Mouse (Mus musculus): ENCODE measurements around the gene Arid1b. TPM values are rescaled to one million over a fixed set of nuclear protein-coding genes. Genes with fewer than 3 reads are reported as not detected.

Arid1b gene
- total and polyA plus RNA-seq, 3 experiments: 6.1 to 12.4 (median 9.7) TPM

- Histone ChIP-seq H3K4me1 (ENCODE audit: control insufficient read depth in 1 of 2, insufficient read depth in 2 of 2) (peaks cover 3 to 25% of the 10 kb centered on the region in 2 experiments), H3K4me2 (ENCODE audit: insufficient read depth, low read depth, poor library complexity, severe bottlenecking) (0 out of 2 replicates have a peak overlapping the region, but pooled peaks have one; percentile 77), H3K79me2 (replicated peaks; ENCODE audit: control insufficient read depth, extremely low read depth, insufficient read depth, poor library complexity, severe bottlenecking) (peaks cover 18% of the 10 kb centered on the region), H3K9ac (ENCODE audit: insufficient read depth, low read depth) (peak overlapping the region; percentile 99), H3K27ac (ENCODE audit: insufficient read depth, low read depth) (peak overlapping the region; percentile 97; the same call in 1 of the 2 replicates), H3K4me3 (replicated peaks in 1 of 3; ENCODE audit: low read depth in 2 of 3, low read length in 2 of 3, poor library complexity in 1 of 3) (peak overlapping the region; percentile 64 to 100 (median 81)), H3K9me3 (replicated peaks; ENCODE audit: low read length) (no peaks in the 10 kb centered on the region), H3K36me3 (replicated peaks in 1 of 2; ENCODE audit: control insufficient read depth in 1 of 2, insufficient read depth in 1 of 2, low read length in 1 of 2) (peaks cover 0 to 3% of the 10 kb centered on the region in 2 experiments), H3K27me3 (replicated peaks) (no peaks in the 10 kb centered on the region)
- dilution Hi-C loops (cut with MboI; ENCODE audit: extremely low pct_ligation_motif_present, extremely low pct_unique_long_range_greater_than_20kb, low sequenced_read_pairs) (no loop called here), in situ Hi-C loops (cut with MboI; ENCODE audit: low pct_ligation_motif_present, low pct_unique_long_range_greater_than_20kb, low sequenced_read_pairs) (no loop called here)
- TF ChIP-seq UBTF (IDR thresholded peaks at IDR 0.05; ENCODE audit: low read depth, low read length) (peak; percentile 87; the same call in 1 of the 2 replicates), KAT2A (IDR thresholded peaks at IDR 0.05; ENCODE audit: insufficient replicate concordance, low read length) (no peak), ZKSCAN1 (IDR thresholded peaks at IDR 0.05; ENCODE audit: borderline replicate concordance, low read depth, low read length) (no peak), ELF1 (IDR thresholded peaks at IDR 0.05; ENCODE audit: low read depth, low read length) (no peak), JUND (conservative IDR thresholded peaks at IDR 0.05; ENCODE audit: low read depth, low read length) (no peak), GABPA (IDR thresholded peaks at IDR 0.05; ENCODE audit: insufficient replicate concordance, low read depth, low read length) (no peak), MAFK (IDR thresholded peaks at IDR 0.05; ENCODE audit: insufficient replicate concordance, low read length) (no peak), USF2 (conservative IDR thresholded peaks at IDR 0.05; ENCODE audit: low read depth, low read length) (no peak)
- DNase-seq (ENCODE audit: extremely low read depth): peak; percentile 14
Observed at GRCm38 (mm10) chr17:4996121-4996813, 2.1 kb downstream of the Arid1b start.

- TF ChIP-seq EP300 (IDR thresholded peaks at IDR 0.05; ENCODE audit: low read length) (no peak), NELFE (IDR thresholded peaks at IDR 0.05; ENCODE audit: low read depth, low read length) (0 out of 2 replicates have a peak, but pooled peaks have one; percentile 26), TBP (conservative IDR thresholded peaks at IDR 0.05; ENCODE audit: low read depth, low read length) (peak; percentile 59; the same call in 1 of the 2 replicates), ZNF384 (IDR thresholded peaks at IDR 0.05; ENCODE audit: low read depth, low read length) (peak; percentile 76), SIN3A (IDR thresholded peaks at IDR 0.05; ENCODE audit: low read length) (peak; percentile 69), POLR2A (IDR thresholded peaks at IDR 0.05; ENCODE audit: low read depth, low read length) (no peak), MAX (IDR thresholded peaks at IDR 0.05; ENCODE audit: low read length) (0 out of 2 replicates have a peak, but pooled peaks have one; percentile 14), SMC3 (IDR thresholded peaks at IDR 0.05; ENCODE audit: low read depth, low read length) (no peak), MAZ (IDR thresholded peaks at IDR 0.05; ENCODE audit: low read depth, low read length) (no peak)
Observed at GRCm38 (mm10) chr17:4996814-4997549, 2.9 kb downstream of the Arid1b start.

More at GRCm38 (mm10) chr17:4996814-4997549, 2.9 kb downstream of the Arid1b start:
- Histone ChIP-seq H3K27me3 (replicated peaks) (no peaks in the 10 kb centered on the region), H3K9ac (ENCODE audit: insufficient read depth, low read depth) (peak overlapping the region; percentile 99), H3K4me2 (ENCODE audit: insufficient read depth, low read depth, poor library complexity, severe bottlenecking) (peak overlapping the region; percentile 77), H3K4me3 (replicated peaks in 1 of 3; ENCODE audit: low read depth in 2 of 3, low read length in 2 of 3, poor library complexity in 1 of 3) (peak overlapping the region; percentile 64 to 100 (median 81)), H3K27ac (ENCODE audit: insufficient read depth, low read depth) (no peak overlapping the region), H3K4me1 (ENCODE audit: control insufficient read depth in 1 of 2, insufficient read depth in 2 of 2) (peaks cover 3 to 32% of the 10 kb centered on the region in 2 experiments), H3K79me2 (replicated peaks; ENCODE audit: control insufficient read depth, extremely low read depth, insufficient read depth, poor library complexity, severe bottlenecking) (peaks cover 24% of the 10 kb centered on the region), H3K36me3 (replicated peaks in 1 of 2; ENCODE audit: control insufficient read depth in 1 of 2, insufficient read depth in 1 of 2, low read length in 1 of 2) (peaks cover 0 to 7% of the 10 kb centered on the region in 2 experiments), H3K9me3 (replicated peaks; ENCODE audit: low read length) (no peaks in the 10 kb centered on the region)
- dilution Hi-C loops (cut with MboI; ENCODE audit: extremely low pct_ligation_motif_present, extremely low pct_unique_long_range_greater_than_20kb, low sequenced_read_pairs): no loop called here
- in situ Hi-C loops (cut with MboI; ENCODE audit: low pct_ligation_motif_present, low pct_unique_long_range_greater_than_20kb, low sequenced_read_pairs): no loop called here
- DNase-seq (ENCODE audit: extremely low read depth): peak; percentile 71

All from CH12.LX (cell line).